Mouse (Mus musculus) spleen, adult 2 months (tissue): Measurements from ENCODE around the gene Toe1.

Source experiments
- CTCF ChIP-seq: fragments of 200-500 bp; IDR thresholded peaks from 2 replicates; pipeline ENCODE4 v1.5.1; 2011; ENCODE audit warnings: mild to moderate bottlenecking, inconsistent platforms; ENCODE audit not compliant: insufficient read depth, insufficient read length, insufficient replicate concordance; ENCODE audit errors: extremely low read depth
- POLR2A ChIP-seq: fragments of 200-500 bp; IDR thresholded peaks from 2 replicates; pipeline ENCODE4 v1.6.1; 2011; ENCODE audit warnings: low read depth, low read length, inconsistent platforms

- TF ChIP-seq CTCF (no peak), POLR2A (no peak)
These were observed 20.9 kb downstream of the Toe1 start for GRCm38 (mm10) chr4:116786587-116786986.
